Mouse (Mus musculus) mammary gland, adult 2 months (tissue): Measurements from ENCODE around the gene Lipf. TPM values are rescaled to one million over a fixed set of nuclear protein-coding genes. Genes with fewer than 3 reads are reported as not detected.

Experiments
- polyA plus RNA-seq: library from polyadenylated mRNA; depleted of rRNA; stranded (reverse); fragments of >200 nt; gene quantifications from 2 replicates; pipeline ENCODE4 v1.2.3, GENCODE M21; 2012; ENCODE audit warnings: low replicate concordance; rRNA removed

Lipf gene
- 0.07 TPM in 1 of 2 replicates, not detected in the other for polyA plus RNA-seq

GRCm38 (mm10) chr19:33960887-33961286 lies at the start of gene Lipf:
Gene Lipf (plus strand): TSS chr19:33961187.

GRCm38 (mm10) chr19:34008002-34008401 lies 47.0 kb downstream of the Lipf start, which contains the start of gene Lipk:
Gene Lipk (plus strand): TSS chr19:34008290.

Other genes starting within 250 kb of the Lipf start
- not detected in 2 replicates for gene Lipo2, start 209.8 kb upstream of the Lipf start, polyA plus RNA-seq
- 3.4 and 4.0 TPM in 2 replicates for gene Lipo3, start 199.2 kb upstream of the Lipf start, polyA plus RNA-seq
- not detected in 2 replicates for gene Lipo1, start 173.7 kb upstream of the Lipf start, polyA plus RNA-seq
- gene Lipk, start 47.1 kb downstream of the Lipf start, polyA plus RNA-seq: 0.22 TPM in 1 of 2 replicates, not detected in the other
- gene Lipn, start 106.2 kb downstream of the Lipf start, polyA plus RNA-seq: 0.36 TPM in 1 of 2 replicates, not detected in the other
- gene Lipm, start 139.7 kb downstream of the Lipf start, polyA plus RNA-seq: 0.30 TPM in 1 of 2 replicates, not detected in the other
- gene Ankrd22, start 204.9 kb downstream of the Lipf start, polyA plus RNA-seq: 0.39 TPM in 1 of 2 replicates, not detected in the other
- gene Stambpl1, start 231.0 kb downstream of the Lipf start, polyA plus RNA-seq: 11.4 TPM in 2 replicates